Mouse (Mus musculus) left cerebral cortex, adult 8-10 months (tissue): ENCODE results near the gene Arid5b. TPM values are rescaled to one million over a fixed set of nuclear protein-coding genes. Genes with fewer than 3 reads are reported as not detected.

ENCODE experiments used
- DNase-seq, 2 experiments: peaks; one replicate each; pipeline ENCODE4 v3.0.0; 2022; ENCODE audit warnings: low spot score in 2 of 2
- total RNA-seq, 4 experiments: library from RNA; stranded (reverse); gene quantifications; 2 replicates each; pipeline ENCODE4 v1.2.4; 2022

Gene Arid5b
- total RNA-seq, 4 experiments from 2014 or later, result 25.1 to 30.5 (median 26.5) TPM

DNA sequence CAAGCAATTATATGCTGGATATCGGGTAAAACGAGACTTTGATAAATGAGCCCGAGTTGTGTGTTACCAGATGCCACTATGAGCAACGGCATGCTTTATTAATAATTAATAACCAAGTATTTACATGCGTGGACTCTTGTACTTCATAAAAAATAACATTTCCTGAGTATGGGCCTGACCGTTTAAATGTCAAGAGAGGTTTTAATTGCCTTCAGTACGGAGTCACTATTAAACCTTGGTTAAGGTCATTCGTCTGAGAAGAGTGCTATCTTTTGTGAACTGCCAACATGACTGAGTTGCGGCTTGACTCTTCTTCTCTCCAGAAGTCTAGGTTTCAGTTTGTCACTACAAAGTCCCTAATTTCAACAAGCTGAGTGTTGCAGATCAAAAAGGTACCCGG, 8.8 kb downstream of the Arid5b start:
- no peak for DNase-seq

DNA sequence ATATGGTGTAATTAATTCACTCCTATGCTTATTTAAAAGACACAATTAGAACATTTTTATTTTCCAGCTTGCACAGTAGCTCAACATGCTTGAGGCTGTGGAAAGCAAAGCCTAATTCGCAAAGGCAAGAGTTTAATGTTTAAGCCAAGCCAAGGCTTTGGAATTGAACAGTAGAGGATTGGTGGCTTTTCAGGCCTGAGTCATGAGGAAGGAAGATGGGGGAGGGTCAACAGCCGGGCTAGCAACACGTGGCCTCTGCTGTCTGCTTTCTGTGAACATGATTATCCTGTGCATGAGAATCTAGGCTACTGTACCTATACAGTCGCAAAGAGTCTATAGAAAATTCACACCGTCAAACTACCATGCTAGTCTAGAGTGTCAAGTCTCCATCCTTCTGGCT, 9.9 kb downstream of the Arid5b start:
- DNase-seq, result no peak

DNA sequence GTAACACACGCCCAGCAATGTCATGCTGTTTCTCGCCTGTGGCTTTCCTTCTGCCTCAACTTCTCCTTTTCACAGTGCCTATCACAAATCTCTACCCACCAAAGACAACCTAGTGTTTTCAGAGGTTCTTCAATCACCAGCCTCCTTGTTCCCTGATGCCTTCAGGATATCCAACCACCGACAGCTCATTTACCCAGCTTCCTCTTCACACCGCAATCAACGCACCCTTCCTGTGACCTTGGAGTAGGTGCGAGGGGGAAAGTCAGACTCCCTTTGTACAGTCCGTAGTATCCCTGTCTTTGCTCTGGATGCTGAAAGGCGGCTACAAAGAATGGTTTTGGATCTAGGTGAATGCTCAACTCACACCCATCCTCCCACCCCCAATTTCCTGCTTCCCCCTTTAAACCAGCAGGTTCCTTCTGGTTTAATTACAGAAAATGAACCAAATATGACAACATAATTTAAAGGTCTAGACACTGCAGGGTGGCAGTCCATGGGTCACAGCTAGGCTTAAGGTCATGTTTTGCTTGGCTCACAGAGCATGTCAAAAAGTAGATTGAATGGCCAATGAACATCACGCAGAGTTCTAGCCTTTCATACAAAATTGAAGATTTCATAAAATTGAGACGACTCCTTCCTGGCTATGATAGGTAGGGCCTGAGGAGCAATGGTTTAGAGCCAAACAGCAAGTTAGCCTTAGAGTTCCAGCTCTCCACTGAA, 14.4 kb downstream of the Arid5b start:
- no peak for DNase-seq

DNA sequence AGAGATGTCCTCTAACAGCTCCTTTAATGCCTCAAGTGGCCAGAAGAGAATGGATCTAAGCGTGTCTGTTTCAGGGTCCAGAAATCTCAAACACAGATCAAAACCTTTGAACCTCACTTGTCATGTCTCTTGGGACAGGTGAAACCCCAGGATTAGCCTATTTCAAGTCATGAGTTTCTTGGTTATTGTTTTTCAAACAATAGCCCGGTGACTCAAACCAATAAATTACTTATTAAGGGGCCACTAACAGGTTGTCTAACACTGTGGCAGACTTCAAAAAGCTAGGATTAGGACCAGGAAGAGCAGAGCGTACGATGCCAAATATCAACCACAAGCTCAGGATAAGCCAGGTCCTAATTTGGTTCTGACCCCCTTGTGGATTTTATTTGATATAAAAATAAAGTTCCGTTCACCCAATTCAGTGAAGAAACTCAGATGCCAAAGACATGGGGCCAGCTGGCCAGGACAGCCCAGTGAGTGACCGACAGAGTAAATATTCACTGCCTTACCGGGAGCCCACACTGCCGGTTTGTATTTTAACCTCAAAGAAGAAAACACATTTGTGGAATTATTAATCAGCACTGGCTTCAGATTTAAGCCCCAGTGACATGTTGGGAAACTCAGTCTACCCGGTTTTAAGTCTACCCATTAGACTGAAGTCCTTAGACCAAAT, 15.1 kb downstream of the Arid5b start:
- DNase-seq, result no peak

DNA sequence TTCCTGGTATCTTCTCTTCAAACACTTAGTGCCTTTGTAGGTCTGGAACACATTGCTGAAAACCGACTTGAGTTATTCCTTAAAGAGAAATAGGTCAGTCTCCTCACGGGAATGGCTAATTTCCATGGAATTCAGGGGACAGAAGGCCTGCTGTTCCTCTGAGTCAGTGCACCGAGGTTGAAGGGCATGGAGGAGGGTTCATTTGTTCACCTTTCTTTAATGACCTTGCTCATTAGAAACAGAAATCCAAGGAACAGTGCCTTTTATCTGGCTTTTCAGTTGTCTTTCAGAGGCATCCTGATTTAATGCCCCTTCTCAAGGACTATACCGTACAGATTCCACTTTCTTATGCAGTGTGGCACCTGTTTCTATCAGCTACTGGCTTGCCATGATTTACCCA, 18.9 kb downstream of the Arid5b start:
- DNase-seq, result no peak

DNA sequence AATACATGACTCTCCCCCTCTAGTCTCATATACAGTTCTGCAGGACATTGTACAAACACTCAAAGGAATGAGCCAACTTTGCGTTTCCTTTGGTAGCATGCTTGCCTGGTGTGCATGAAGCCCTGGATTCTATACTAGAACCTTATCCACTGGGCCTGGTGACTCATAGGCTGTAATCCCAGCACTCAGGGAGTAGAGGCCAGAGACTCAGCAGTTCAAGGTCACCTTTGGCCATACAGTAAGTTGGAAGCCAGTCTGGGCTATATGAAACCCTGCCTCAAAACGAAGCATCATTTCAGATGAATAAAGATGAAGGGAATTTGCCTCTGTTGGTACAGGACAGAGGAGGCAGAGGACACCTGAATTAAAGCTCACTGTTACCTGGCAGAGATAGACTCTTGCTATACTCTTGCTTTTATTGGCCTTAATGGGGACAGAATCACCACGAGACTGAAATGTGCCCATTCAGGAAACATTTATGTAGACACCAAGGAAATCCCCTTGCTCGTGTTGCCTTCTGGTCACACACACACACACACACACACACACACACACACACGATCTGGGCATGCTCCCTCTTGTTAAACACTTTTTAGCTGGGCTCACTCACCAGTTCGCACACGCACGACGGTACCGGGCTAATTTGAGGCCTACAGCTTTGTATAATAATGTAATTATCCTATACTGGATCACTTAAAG, 21.0 kb downstream of the Arid5b start:
- no peak for DNase-seq

DNA sequence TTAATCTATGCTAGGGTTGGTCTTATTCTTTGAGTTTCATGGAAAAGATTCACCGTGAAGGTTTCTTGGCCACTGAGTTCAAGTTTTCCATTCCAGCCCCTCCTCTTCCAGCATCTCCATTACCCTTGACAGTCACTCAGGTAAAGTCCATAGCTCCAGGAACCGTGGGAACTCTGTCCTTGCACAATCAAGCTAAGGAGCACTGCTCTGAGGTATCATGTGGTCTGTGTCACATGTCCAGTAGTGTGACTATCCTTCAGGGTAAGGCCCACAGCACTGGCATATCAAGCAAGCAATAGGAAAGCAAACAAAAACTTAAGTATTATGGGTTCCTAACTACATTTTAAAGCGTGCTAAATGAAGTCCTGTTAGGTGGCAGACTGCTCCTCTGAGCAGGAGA, 22.4 kb downstream of the Arid5b start:
- DNase-seq, result no peak

DNA sequence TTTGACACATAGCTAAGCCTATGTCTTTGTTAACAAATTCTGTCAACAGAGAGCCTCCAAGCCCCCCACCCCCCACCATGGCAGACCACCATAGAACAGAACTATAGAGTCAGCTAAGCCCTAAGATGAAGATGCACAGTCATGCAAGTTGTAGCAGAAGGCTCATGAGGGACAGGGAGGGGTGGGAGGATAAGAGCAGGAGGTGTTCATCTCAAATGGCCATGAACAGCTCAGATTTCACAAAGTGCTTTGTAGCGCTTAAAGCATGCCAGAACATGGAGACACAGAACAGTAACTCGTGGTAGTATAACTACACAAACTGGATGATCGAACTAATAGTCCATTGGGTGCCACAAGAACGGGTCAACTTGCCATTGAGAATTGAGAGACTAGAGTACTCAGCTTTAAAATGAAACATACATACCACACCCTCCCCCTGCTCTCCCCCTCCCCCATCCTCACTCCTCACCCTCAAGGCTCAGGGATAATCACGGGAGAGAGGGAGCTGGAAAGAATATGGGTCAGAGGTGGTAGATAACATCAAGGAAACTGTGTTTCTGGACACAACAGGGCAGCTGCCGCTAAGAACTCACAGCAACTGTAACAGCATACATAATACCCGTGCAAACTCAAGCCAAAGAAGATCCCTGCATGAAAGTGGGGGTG, 25.0 kb downstream of the Arid5b start:
- no peak for DNase-seq

DNA sequence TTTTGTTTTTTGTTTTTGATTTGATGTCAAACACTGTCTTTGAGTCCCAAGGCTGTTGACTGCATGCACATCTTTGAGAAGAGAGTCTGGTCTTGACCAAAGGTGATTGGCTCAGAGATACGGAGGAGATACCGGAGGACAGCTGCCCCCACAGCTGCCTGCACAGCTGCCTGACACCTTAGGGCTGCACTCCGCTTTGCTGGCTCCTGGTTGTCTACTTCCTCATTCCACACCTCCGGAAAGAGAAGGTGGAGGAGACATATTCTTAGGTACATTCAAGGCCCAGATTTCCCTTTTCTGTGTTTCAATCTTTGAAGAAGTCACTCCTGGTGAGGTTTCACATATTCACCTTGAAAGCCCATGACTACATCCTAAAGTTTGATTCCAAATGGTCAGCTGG, 25.9 kb downstream of the Arid5b start:
- DNase-seq, result no peak

DNA sequence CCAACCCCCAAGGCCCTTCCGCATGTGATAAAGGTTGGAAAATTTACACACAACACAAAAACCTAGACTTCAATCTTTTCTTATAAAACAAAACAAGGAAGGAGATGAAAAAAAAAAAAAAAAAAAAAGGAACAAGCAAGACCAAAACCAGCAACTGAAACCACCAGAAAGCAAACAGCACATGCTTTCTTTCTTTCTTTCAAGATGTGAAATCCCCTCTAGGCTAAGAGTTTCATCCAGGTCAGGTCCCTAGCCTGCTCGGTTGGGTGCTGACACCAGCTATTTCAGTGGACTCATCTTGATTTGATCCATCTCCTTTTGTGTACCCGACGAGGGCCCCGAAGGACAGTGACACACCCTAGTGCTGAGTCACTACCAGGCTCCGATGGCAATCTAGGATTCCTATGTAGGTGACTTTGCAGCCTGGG, 29.2 kb downstream of the Arid5b start:
- no peak for DNase-seq

DNA sequence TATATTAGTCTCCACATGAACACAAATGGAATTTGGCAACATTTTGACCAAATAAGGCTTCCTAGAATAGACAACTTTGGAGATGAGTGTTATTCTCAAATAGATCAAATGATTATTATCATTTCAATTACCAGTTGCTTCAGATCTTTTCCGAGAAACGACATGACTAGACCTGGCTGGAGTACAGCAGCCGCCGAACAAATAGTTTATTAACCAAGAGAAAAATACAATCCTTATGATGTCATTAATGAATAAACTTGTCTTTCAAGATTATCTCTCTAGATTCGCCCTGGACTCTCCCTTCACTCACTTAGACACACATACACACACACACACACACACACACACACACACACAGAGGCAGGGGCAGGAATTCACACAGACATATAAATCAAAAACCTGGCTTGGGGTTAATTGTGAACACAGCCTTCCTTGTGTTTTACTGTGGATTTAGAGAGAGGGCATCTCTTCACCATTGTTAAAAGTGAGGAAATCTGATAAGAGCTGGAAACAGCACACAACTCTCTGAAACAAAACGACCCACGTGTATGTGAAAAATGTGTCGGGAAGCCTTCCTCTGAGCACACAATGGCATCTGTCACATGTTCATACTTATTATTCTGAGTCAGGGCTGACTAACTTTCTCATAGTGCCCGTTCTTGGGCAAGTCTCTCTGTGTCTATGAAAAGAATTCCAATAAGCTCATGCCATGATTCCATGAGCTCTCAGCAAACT, 30.1 kb downstream of the Arid5b start:
- no peak for DNase-seq

DNA sequence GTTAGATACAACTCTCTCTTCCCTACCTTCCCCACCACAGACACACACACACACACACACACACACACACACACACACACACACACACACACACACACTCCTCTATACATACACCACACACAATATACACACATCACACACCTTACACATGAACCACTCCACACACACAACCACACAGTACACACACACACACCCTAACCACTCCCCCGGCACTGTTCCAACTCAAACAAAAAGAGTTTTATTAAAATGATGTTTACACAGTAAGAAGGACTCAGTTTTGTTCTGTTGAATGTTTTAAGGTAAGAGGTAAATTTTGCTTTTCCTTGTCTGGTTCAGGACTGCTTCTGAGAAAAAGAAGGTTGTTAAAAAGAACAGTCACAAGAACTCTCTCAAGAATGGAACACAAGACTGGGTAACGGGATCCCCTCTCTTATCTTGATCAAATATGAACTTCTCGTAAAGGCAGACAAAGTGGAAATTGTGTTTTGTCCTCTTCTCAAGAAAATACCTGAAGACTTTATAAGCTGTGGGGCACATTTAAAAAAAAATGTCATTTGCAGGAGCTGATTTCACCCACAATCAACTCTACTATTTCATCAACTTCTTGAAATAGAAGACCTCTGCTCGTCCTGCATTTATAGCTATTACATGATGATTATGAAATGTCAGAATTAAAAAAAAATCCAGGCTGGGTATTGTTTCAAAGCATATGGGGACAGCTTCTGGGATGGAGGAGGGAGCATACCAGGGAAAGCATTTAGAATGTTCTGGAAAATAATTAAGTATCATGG, 30.9 kb downstream of the Arid5b start:
- no peak for DNase-seq

DNA sequence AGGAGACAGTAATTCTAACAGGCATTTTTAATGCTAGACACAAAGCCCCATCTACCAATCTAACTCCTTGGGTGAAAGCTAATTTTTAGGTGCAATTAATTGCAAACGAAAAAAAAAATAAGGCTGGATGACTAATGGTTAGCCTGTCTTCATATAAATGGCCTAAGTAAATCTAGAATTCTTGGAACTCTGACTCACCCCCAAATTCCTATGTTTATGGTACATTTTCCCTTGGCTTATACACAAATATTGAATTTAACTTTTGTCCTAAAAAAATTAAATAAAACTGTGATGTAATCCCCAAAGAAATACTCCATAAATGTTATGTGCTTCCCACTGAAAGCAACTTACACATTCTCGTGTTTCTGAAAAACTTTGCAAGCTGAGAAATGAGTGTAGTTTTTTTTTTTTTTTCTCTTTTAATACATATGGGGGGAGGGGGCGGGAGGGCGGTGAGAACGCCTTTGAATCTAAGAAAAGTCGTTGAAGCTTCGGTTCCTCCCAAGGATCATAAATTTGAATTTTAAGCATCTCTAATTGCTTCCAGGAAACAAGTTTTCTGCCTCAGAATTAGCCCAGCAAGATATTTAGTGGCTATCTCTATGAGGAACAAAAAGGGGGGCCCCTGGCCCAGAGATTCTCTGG, 31.8 kb downstream of the Arid5b start:
- no peak for DNase-seq

DNA sequence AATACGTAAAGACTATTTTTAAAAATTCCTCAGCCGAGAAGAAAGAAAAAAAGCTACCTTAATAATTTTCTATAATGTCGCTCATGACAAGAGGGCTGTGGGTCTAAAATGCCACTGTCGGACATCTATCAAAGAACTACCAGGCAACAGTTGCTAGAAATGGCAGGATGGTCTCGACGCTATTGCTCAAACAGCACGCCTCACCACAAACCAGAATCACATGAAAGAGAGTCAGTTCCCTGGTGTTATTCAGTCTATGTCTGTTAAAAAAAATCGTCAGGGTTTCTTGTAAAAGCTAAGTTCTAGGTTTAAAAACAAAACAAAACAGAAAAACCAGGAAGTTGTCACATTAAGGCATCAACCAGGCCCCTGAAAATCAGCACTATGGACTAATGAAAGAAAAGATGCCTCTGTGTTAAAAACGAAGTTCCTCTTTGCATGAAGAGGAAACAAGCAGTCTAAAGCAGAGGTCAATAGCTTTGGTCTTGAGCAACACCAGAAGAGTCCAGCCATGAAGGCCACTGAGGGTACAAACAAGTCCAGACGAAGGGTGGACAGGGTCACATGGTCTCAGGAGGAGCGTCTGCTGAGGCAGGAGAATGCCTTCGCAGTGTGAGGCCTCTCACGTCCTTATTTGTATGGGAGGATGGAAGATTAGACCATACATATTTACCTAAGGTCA, 37.6 kb downstream of the Arid5b start:
- DNase-seq, result no peak

DNA sequence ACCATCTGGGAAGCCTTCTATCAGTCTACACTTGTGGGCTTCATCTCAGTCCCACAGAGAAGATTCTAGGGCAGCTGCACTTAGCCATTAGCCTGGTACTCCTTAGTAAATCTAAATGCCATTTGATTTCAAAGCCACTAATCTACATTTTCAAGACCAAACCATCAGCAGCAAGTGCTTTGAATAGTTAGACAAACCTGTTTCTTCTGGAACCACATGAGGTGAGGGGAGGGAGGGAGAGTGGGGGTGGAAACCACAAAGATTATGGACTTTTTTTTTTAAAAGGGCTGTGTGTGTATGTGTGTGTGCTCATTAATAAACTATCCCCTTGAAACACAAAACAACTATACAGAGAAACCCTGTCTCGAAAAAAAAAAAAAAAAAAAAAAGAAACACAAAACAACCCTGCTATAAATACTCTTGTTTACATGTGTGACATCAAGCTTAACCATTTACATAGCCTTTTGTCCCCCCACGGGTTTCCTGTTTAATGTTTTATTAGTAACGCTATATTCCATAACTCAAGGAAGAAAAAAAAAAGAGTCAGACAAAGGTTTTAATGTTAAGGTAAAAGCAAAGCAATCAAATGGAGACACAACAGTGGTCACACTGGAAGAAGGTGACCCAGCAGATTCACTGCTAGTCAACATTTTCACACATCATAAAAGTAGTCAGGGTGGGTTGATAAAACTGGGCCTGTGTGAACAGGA, 38.3 kb downstream of the Arid5b start:
- no peak for DNase-seq

DNA sequence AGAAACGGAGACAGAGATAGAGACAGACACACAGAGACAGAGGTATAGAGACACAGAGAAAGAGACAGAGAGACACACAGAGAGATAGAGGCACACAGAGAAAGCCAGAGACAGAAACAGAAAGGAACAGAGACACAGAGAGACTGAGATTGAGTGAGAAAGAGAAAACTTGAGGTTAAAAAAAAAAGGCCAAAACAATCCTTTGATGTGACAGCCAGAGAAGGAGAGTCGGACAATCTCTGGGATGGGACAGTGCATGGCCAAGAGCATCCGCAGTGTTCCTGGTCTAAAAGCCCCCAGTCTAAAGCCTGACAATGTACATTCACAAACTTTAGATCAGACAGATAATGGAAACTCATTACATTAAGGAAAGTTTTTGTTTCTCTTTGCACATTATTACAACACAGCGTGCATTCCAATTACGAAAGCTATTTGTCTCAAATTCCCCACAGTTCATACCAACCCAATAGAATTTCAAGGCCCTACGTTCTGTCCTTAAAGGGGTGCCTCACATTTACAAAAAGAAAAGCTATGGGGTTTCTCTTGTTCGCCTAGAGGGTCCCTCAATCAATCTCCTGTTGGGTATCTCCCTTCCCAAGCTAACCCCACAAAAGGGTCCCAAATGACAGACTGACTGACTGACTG, 39.0 kb downstream of the Arid5b start:
- DNase-seq, result no peak

DNA sequence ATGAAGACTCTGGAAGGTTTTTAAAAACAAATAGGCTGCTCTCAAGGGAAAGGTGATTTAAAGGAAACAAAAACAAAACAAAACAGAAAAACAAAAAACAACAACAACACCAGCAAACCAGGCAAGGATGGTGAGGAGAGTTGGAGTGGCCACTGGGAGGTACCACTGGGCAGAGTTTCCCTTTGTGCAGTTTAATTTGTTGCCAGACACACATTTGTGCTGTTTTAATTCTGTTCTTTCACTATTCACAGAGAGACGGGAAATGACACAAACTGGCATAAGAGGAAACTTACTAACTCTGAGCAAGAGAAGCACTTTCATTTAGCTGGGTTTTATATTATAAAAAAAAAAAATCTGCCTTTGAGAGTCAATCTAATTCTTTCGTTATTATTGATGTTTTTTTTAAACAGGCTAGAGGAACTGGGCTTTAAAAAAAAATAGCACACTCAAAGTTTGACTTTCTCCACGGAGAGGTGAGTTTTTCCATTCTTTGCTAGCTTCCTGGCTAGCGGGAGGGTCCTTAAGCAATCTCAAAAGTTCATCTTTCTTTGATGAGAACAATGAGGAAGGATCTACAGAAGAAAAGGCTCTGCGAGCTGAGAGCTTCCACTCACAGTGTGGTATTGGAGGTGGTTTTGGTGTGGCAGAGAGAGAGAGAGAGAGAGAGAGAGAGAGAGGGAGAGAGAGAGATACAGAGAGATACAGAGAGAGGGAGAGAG, 39.7 kb downstream of the Arid5b start:
- no peak for DNase-seq

DNA sequence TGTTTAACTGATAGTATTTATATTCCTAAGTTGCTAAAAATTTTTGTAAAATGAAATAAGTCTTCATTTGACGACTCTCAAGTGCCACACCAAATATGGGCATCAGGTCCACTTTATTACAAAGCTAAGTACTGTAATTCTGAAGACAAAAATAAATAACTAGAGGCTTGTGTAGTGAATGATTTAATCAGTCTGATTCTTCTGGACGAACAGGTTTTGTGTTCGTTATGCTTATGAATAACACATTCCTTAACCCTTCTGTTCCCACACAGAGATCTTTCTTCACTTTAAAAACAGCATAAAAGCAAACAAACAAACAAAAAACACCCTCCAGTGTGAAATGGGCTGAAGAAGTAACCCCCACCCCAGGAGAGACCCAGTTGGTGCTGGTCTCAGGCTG, 40.4 kb downstream of the Arid5b start:
- DNase-seq, result no peak
